Mouse (Mus musculus) embryonic fibroblast, embryonic 13.5 days (primary cell): ENCODE data around the gene Ahnak.

Experiments used
- CTCF ChIP-seq: IDR thresholded peaks from 2 replicates; pipeline ENCODE4 v1.5.1; 2011; ENCODE audit warnings: mild to moderate bottlenecking, control low read depth, low read length, moderate library complexity, borderline replicate concordance; ENCODE audit not compliant: insufficient read depth
- POLR2A ChIP-seq: IDR thresholded peaks from 2 replicates; pipeline ENCODE4 v1.6.1; 2011; ENCODE audit warnings: low read depth, mild to moderate bottlenecking, control low read depth, low read length, moderate library complexity

DNA sequence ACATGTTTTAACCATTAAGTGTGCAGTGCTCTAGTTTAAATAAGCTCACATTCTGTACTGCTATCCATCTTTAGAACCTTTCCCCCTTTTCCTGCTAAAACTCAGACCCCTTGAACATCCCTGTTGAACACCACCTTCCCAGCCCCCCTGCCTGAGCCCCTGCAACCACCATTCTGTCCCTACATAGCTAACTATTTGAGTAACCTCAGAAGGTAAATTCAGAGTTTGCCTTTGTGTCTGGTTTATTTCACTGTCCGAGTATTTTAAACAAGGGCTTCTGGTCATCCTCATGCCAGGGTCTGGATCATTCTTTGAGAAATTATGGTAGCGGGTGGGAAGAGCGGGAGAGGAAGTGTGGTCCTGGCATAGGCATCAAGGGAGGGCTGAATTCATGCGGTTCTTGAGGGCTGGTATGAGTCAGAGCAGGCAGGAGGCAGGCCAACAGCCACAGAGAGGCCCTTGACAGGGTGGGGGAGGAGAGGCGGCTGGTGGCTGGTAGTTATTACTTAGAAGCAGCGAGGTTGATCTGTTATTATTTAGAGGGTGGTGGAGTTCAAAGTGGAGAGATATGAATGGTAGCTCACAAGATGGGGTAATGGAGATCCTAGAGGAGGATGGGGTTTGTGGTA, 63.8 kb downstream of the Ahnak start:
- TF ChIP-seq POLR2A = no peak
- no peak for TF ChIP-seq CTCF
